ENCODE assay signal across 8 mouse cellular contexts in the genomic region with DNA sequence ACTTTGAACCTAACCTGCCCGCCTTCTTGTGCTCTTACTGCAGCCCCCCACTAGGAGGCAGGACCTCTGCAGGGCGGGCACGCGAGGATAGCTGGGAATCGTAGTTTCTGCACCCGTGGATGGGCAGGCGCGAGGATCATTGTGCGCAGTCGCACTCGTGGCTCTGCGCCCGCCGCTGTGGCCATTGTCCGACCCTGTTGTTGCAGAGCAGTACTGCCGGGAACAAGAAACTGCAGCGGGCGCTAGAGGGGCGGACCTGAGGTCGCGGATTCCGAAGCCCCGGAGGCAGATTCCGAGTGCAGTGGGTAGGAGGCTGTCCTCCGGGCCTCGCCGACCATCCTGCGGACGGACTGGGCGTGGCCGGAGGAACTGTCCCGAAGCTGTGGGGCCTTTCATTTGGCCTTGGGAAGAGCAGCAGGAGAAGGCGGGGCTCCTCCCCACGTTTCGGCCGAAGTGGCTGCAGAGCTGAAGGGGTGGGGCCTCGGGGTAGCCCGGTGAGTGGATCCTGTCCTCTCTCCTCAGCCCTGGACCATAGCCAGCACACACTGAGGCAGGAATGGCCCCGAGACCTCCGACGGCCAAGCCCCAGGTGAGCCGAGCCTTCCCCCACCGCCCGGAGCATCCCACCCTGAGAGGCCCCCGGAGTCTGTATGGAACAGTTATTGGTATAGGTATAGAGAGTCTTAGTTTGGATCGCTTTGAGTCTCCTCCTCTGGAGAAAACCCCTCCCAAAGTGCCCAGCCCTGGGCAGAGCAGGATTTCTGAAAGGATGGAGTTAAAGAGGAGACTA. TPM values are rescaled to one million over a fixed set of nuclear protein-coding genes. Genes with fewer than 3 reads are reported as not detected.
DNase-seq lines count a peak whose midpoint lies in the region; ATAC-seq and TF ChIP-seq lines count a peak whose summit lies in the region.

A gene (plus strand): TSS at position 146 of the 790 bp plus-strand sequence.

- H3K4me1 ChIP-seq in MEL (ENCODE audit: control insufficient read depth in 1 of 2, insufficient read depth in 2 of 2, low read length in 2 of 2), result peaks cover 4 to 20% of the 10 kb centered on the region in 2 experiments
- H3K4me1 ChIP-seq in cerebellum, adult 2 months (ENCODE audit: control insufficient read depth, insufficient read depth, low read length), result no peaks in the 10 kb centered on the region
- H3K4me1 ChIP-seq in hindbrain, embryonic 10.5 days (replicated peaks), result peaks cover 35% of the 10 kb centered on the region
- no peaks in the 10 kb centered on the region for H3K4me1 ChIP-seq in lung, postnatal 0 days (ENCODE audit: insufficient read depth, low read depth, low read length)

- peak; percentile 98 for ATAC-seq in lung, postnatal 0 days

- H3K79me2 ChIP-seq in MEL (ENCODE audit: control insufficient read depth, insufficient read depth, low read length, poor library complexity), result no peaks in the 10 kb centered on the region; the same call in 1 of the 2 replicates

- DNase-seq in MEL (ENCODE audit: low read depth, low spot score), result peak; percentile 94
- DNase-seq in cerebellum, adult 2 months, result peak; percentile 95
- DNase-seq in forelimb bud, embryonic 11.5 days (ENCODE audit: low read depth, low spot score), result peak; percentile 95
- peak; percentile 97 for DNase-seq in hindbrain, embryonic 10.5 days (ENCODE audit: low spot score)
- DNase-seq in layer of hippocampus, adult 9-11 months, result peak; percentile 95
- DNase-seq in lung, postnatal 0 days (ENCODE audit: low spot score), result peak; percentile 98
- DNase-seq in ovary, postnatal 14 days (ENCODE audit: low spot score), result peak; percentile 89
- peak; percentile 92 for DNase-seq in thymus, postnatal 14 days

- no peaks in the 10 kb centered on the region for H3K27me3 ChIP-seq in MEL (ENCODE audit: control insufficient read depth in 1 of 2, insufficient read depth in 2 of 2, low read length in 2 of 2)
- no peaks in the 10 kb centered on the region for H3K27me3 ChIP-seq in cerebellum, adult 2 months (ENCODE audit: control insufficient read depth, insufficient read depth, low read length)
- no peaks in the 10 kb centered on the region for H3K27me3 ChIP-seq in hindbrain, embryonic 10.5 days (ENCODE audit: insufficient read depth, poor library complexity, severe bottlenecking)
- H3K27me3 ChIP-seq in lung, postnatal 0 days (replicated peaks; ENCODE audit: insufficient read depth, low read length), result no peaks in the 10 kb centered on the region

- H3K36me3 ChIP-seq in MEL (ENCODE audit: control insufficient read depth in 1 of 2, insufficient read depth in 2 of 2, low read length in 2 of 2), result peaks cover 0 to 11% of the 10 kb centered on the region in 2 experiments; a peak in 2 of 4 replicates
- H3K36me3 ChIP-seq in hindbrain, embryonic 10.5 days, result peaks cover 35% of the 10 kb centered on the region
- peaks cover under 1% of the 10 kb centered on the region; the same call in 1 of the 2 replicates for H3K36me3 ChIP-seq in lung, postnatal 0 days (ENCODE audit: insufficient read depth, low read length)

- no peaks in the 10 kb centered on the region for H3K9me3 ChIP-seq in MEL (replicated peaks; ENCODE audit: insufficient read depth, low read length)
- H3K9me3 ChIP-seq in hindbrain, embryonic 10.5 days, result peaks cover 12% of the 10 kb centered on the region
- no peaks in the 10 kb centered on the region for H3K9me3 ChIP-seq in lung, postnatal 0 days (ENCODE audit: low read length)

- 0 out of 2 replicates have a peak within 1 kb of the TSS, but pooled peaks have one; percentile 2 for H3K27ac ChIP-seq in MEL (ENCODE audit: control insufficient read depth, low read depth, low read length)
- H3K27ac ChIP-seq in cerebellum, adult 2 months (ENCODE audit: insufficient read depth, low read length), result peak within 1 kb of the TSS; percentile 65
- H3K27ac ChIP-seq in hindbrain, embryonic 10.5 days, result peak within 1 kb of the TSS; percentile 98
- peak within 1 kb of the TSS; percentile 90 for H3K27ac ChIP-seq in lung, postnatal 0 days (ENCODE audit: low read length)

- WGBS in cerebellum, adult 2 months, result under 1% methylated on average over 46 of the region's 46 CpGs
- WGBS in hindbrain, embryonic 10.5 days, result under 1% methylated on average over 46 of the region's 46 CpGs
- WGBS in lung, postnatal 0 days, result under 1% methylated on average over 46 of the region's 46 CpGs

- no peak for TF ChIP-seq RAD21 in MEL (IDR thresholded peaks at IDR 0.05; ENCODE audit: low read depth, low read length)

- peak; percentile 61 to 90 (median 85); a peak in 5 of 6 replicates for TF ChIP-seq CTCF in MEL (IDR thresholded peaks at IDR 0.05 in 2 of 3, conservative IDR thresholded peaks at IDR 0.05 in 1 of 3; ENCODE audit: control insufficient read depth in 1 of 3, insufficient read depth in 1 of 3, low read depth in 2 of 3, low read length in 3 of 3, poor library complexity in 1 of 3, severe bottlenecking in 1 of 3)
- TF ChIP-seq CTCF in cerebellum, adult 2 months (IDR thresholded peaks at IDR 0.05; ENCODE audit: borderline replicate concordance, insufficient read depth, low read depth, low read length), result peak; percentile 83
- TF ChIP-seq CTCF in lung, postnatal 0 days (IDR thresholded peaks at IDR 0.05), result peak; percentile 91

- peak in 1 of 2 experiments; percentile 65; a peak in 1 of 4 replicates for TF ChIP-seq POLR2A in MEL (IDR thresholded peaks at IDR 0.05; ENCODE audit: control insufficient read depth in 1 of 2, insufficient read depth in 1 of 2, low read depth in 1 of 2, low read length in 2 of 2, poor library complexity in 1 of 2)
- TF ChIP-seq POLR2A in cerebellum, adult 2 months (IDR thresholded peaks at IDR 0.05; ENCODE audit: borderline replicate concordance, insufficient read depth, low read length), result peak; percentile 55

- TF ChIP-seq EP300 in MEL (IDR thresholded peaks at IDR 0.05; ENCODE audit: low read depth in 1 of 2, low read length in 2 of 2), result no peak
- TF ChIP-seq EP300 in lung, postnatal 0 days (IDR thresholded peaks at IDR 0.05), result no peak

- H3K4me2 ChIP-seq in lung, postnatal 0 days (replicated peaks; ENCODE audit: low read depth, low read length), result peak within 1 kb of the TSS; percentile 89

- H3K4me3 ChIP-seq in MEL (ENCODE audit: control insufficient read depth in 1 of 2, insufficient read depth in 1 of 2, low read depth in 2 of 2, low read length in 2 of 2), result peak within 1 kb of the TSS; percentile 70 to 80
- H3K4me3 ChIP-seq in cerebellum, adult 2 months (replicated peaks; ENCODE audit: insufficient read depth, low read depth, low read length), result peak within 1 kb of the TSS; percentile 80
- peak within 1 kb of the TSS; percentile 73 for H3K4me3 ChIP-seq in hindbrain, embryonic 10.5 days
- H3K4me3 ChIP-seq in lung, postnatal 0 days (ENCODE audit: low read depth, low read length), result peak within 1 kb of the TSS; percentile 69

- H3K9ac ChIP-seq in MEL (ENCODE audit: control insufficient read depth, low read depth, low read length, poor library complexity, severe bottlenecking), result peak within 1 kb of the TSS; percentile 70
- H3K9ac ChIP-seq in lung, postnatal 0 days (replicated peaks; ENCODE audit: low read depth), result peak within 1 kb of the TSS; percentile 64

TF ChIP-seq in MEL, 35 proteins besides CTCF, POLR2A, EP300 and RAD21 (continues in another document):
- TF ChIP-seq JUND (IDR thresholded peaks at IDR 0.05; ENCODE audit: low read depth, low read length) (no peak), ZKSCAN1 (IDR thresholded peaks at IDR 0.05; ENCODE audit: low read depth, low read length) (no peak), MYC (IDR thresholded peaks at IDR 0.05; ENCODE audit: low read depth, low read length) (no peak), ELF1 (IDR thresholded peaks at IDR 0.05; ENCODE audit: low read depth, low read length) (peak; percentile 18; the same call in 1 of the 2 replicates), BHLHE40 (IDR thresholded peaks at IDR 0.05; ENCODE audit: borderline replicate concordance, low read depth, low read length) (no peak), NRF1 (IDR thresholded peaks at IDR 0.05; ENCODE audit: insufficient read depth, low read depth, low read length, poor library complexity, severe bottlenecking) (peak; percentile 81), ETS1 (IDR thresholded peaks at IDR 0.05; ENCODE audit: low read depth, low read length) (no peak), MEF2A (IDR thresholded peaks at IDR 0.05; ENCODE audit: extremely low read depth, insufficient replicate concordance, low read depth, low read length, poor library complexity, severe bottlenecking) (no peak), MAZ (IDR thresholded peaks at IDR 0.05; ENCODE audit: low read depth, low read length) (no peak), MAFK (IDR thresholded peaks at IDR 0.05; ENCODE audit: borderline replicate concordance, low read depth, low read length) (no peak), USF2 (IDR thresholded peaks at IDR 0.05; ENCODE audit: borderline replicate concordance in 1 of 2, insufficient read depth in 1 of 2, low read depth in 1 of 2, low read length in 2 of 2) (no peak), POLR2AphosphoS5 (IDR thresholded peaks at IDR 0.05; ENCODE audit: borderline replicate concordance, low read depth, low read length) (no peak), TBP (IDR thresholded peaks at IDR 0.05; ENCODE audit: low read depth, low read length) (no peak; the same call in 1 of the 2 replicates), MAX (IDR thresholded peaks at IDR 0.05; ENCODE audit: low read length) (no peak), SIN3A (IDR thresholded peaks at IDR 0.05; ENCODE audit: low read length) (peak; percentile 59), GATA1 (IDR thresholded peaks at IDR 0.05; ENCODE audit: low read depth, low read length) (no peak), MXI1 (IDR thresholded peaks at IDR 0.05; ENCODE audit: low read depth, low read length) (no peak), POLR2AphosphoS2 (IDR thresholded peaks at IDR 0.05; ENCODE audit: low read length) (no peak), ZC3H11A (IDR thresholded peaks at IDR 0.05; ENCODE audit: low read depth, low read length) (no peak), TCF12 (IDR thresholded peaks at IDR 0.05; ENCODE audit: low read depth, low read length) (peak; percentile 24; the same call in 1 of the 2 replicates), MYB (IDR thresholded peaks at IDR 0.05; ENCODE audit: low read depth, low read length) (no peak), SMC3 (IDR thresholded peaks at IDR 0.05; ENCODE audit: low read depth, low read length) (no peak; the same call in 1 of the 2 replicates), CHD1 (IDR thresholded peaks at IDR 0.05; ENCODE audit: low read depth, low read length) (no peak), RCOR1 (IDR thresholded peaks at IDR 0.05; ENCODE audit: low read depth, low read length) (no peak)

RNA-seq across cellular contexts. Expression of the gene that starts here (rescaled TPM):
- total RNA-seq in MEL (2012; rRNA removed), result 2.5 and 2.6 TPM in 2 replicates
- polyA plus RNA-seq in MEL (2012; ENCODE audit: insufficient read depth in 1 of 2, insufficient read length in 2 of 2, low read depth in 1 of 2, low replicate concordance in 2 of 2, missing spikeins in 1 of 2), result 1 to 10 TPM in 1 of 2 experiments, not detected in 1; 3.9 TPM
- polyA plus RNA-seq in cerebellum, adult 2 months (2012; rRNA removed), result 12.3 and 13.5 TPM in 2 replicates
- 24.1 and 26.1 TPM in 2 replicates for polyA plus RNA-seq in hindbrain, embryonic 10.5 days (2016; fragmentation: Nextera tagmentation; extraction: Ambion mirVana)
- polyA plus RNA-seq in lung, postnatal 0 days (2015; fragmentation: Nextera tagmentation; extraction: Ambion mirVana), result 8.8 and 9.9 TPM in 2 replicates

Comparison
In these comparisons a context has a peak if more than half of its experiments do, and no peak if none do; other contexts are left out.
1. Peak in every context shown above with its lines: DNase-seq, ATAC-seq, H3K4me3 ChIP-seq and H3K27ac ChIP-seq.
2. H3K27ac ChIP-seq: peak in every context shown above with its lines; median percentile 98 in hindbrain, embryonic 10.5 days; 90 in lung, postnatal 0 days; 65 in cerebellum, adult 2 months; 2 in MEL.